Mouse (Mus musculus): ENCODE results near the gene Gm43302. TPM values are rescaled to one million over a fixed set of nuclear protein-coding genes. Genes with fewer than 3 reads are reported as not detected.
"Not testable (repeated sequence)": the region's sequence is repeated elsewhere in the genome, so short reads cannot be mapped to it uniquely, and the experiment has no call there.

The Gm43302 gene
- not detected in 2 replicates for polyA plus RNA-seq (2016; fragmentation: Nextera tagmentation; extraction: Ambion mirVana)

DNA sequence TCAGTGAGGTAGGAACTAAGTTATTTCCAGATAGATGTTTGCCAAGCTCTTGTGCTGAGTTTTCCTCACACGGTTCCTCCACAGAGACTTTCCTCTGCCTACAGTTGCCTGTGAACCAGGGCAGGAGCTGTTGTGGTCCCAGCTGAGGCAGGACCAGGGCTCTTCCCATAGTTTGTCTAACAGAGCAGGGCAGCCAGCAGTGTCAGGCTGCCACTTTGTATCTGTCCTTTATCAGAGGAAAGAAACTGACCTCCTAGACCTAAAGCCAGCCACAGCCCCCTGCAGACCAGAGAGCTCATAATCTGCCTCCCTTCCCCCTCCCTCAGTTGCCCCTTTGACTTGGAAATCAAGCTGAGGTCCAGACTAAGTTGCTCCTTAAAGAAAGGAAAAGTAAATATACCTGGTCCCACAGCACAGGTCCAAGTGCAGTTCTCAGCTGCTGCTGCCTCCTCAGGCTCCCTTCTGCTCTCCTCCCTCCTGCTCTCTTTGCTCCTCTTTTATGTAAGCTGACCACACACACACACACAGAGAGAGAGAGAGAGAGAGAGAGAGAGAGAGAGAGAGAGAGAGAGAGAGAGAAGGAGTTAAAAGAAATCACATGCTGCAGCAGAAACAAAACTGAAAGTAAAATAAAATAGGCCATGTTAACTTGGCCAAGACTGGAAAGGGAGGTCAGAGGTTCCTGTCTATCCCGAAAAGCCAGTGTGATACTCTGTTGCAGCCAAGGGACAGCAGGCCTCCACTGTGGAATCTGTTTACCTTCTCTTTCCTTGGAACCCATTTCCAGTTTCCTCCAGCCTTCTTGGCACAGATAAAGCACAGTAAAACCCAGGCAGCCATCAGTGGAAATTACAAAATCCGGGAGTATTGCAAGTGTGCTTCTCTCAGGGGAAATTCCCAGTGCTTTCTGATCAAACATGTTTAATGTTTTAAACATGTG is at the start of gene Gm43302, which contains the start of gene Gbp6:
Gene Gm43302, minus strand, starts transcription at position 470 of the 940 bp plus-strand sequence.
Gene Gbp6, minus strand, starts transcription at position 473 of the 940 bp plus-strand sequence.
- not testable (repeated sequence) for H3K27me3 ChIP-seq (ENCODE audit: insufficient read depth, poor library complexity, severe bottlenecking); H3K9me3 ChIP-seq; DNase-seq (ENCODE audit: low spot score); H3K4me1 ChIP-seq (replicated peaks); H3K4me3 ChIP-seq; H3K36me3 ChIP-seq
- 53% methylated on average over 3 of the region's 3 CpGs for WGBS
- H3K27ac ChIP-seq: peak within 1 kb of the TSS; percentile 12; the same call in 1 of the 2 replicates

DNA sequence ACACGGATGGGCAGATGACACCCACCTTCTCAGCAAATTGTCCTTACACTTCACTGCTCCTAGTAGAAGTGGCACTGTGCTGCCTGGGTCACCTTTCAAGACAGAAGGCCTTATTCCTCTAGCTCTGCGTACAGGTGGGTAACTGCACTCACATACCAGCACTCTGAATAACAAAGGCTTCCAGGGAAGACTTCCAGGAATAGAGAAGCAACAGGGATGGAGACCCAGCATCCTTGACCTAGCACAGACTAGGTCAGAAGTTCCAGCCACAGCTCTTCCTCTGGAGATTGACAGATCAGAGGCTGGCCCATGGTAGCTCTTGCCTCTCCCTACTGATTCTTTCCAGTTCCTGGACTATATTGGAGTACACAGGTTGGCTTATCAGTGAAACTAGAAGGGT is 47.8 kb upstream of the Gm43302 start:
- DNase-seq (ENCODE audit: low spot score): no peak
- Histone ChIP-seq H3K4me3 (no peak overlapping the region), H3K27me3 (ENCODE audit: insufficient read depth, poor library complexity, severe bottlenecking) (no peaks in the 10 kb centered on the region), H3K27ac (no peak overlapping the region), H3K9me3 (0 out of 2 replicates have a peak, but pooled peaks cover 3% of the 10 kb centered on the region), H3K4me1 (replicated peaks) (no peaks in the 10 kb centered on the region), H3K36me3 (no peaks in the 10 kb centered on the region)
- whole genome bisulfite sequencing: 79% methylated on average over 2 of the region's 2 CpGs

DNA sequence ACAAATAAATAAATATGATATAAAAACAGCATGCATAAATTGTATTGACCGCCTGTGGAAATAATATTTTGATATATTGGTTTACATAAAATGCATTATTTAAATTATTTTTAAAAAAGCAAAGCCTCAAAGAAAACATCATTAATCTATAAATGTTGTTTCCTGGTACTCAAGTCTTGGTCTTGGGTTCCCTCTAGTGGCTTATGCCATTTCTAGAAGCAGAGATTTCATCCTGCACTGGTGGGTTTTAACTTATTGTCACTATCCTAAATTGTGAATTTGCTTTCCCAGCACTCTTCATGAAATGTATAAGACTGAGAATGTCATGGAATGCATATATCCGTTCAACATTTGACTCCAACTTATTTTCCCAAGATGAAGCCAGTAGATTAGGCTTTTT is 29.0 kb upstream of the Gm43302 start:
- Histone ChIP-seq H3K27me3 (ENCODE audit: insufficient read depth, poor library complexity, severe bottlenecking) (no peaks in the 10 kb centered on the region), H3K4me3 (no peak overlapping the region), H3K4me1 (replicated peaks) (no peaks in the 10 kb centered on the region), H3K27ac (no peak overlapping the region), H3K9me3 (no peaks in the 10 kb centered on the region), H3K36me3 (no peaks in the 10 kb centered on the region)
- WGBS: 74% methylated on average over 2 of the region's 2 CpGs
- no peak for DNase-seq (ENCODE audit: low spot score)

DNA sequence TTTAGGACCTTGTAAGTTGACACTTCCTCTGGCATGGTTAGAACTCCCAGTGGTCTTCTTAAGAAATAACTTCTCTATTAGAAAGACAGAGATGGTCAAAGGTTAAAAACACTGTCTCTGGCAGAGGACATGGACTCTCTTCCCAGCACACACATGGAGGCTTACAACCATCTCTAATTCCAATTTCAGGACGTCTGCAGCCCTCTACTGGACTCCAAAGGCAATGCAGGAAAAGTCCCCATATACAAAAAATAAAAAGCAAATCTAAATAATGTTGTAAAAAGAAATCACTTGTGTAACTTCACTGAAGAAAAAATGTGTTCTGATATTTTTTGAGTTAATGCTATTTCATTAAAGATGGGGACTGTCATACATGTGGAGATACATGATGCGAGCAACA is 17.4 kb upstream of the Gm43302 start:
- Histone ChIP-seq H3K4me3 (no peak overlapping the region), H3K27ac (no peak overlapping the region), H3K4me1 (replicated peaks) (no peaks in the 10 kb centered on the region), H3K36me3 (no peaks in the 10 kb centered on the region), H3K9me3 (peaks cover 6% of the 10 kb centered on the region; the same call in 1 of the 2 replicates), H3K27me3 (ENCODE audit: insufficient read depth, poor library complexity, severe bottlenecking) (no peaks in the 10 kb centered on the region)
- 80% methylated on average over 2 of the region's 2 CpGs for WGBS
- no peak for DNase-seq (ENCODE audit: low spot score)

DNA sequence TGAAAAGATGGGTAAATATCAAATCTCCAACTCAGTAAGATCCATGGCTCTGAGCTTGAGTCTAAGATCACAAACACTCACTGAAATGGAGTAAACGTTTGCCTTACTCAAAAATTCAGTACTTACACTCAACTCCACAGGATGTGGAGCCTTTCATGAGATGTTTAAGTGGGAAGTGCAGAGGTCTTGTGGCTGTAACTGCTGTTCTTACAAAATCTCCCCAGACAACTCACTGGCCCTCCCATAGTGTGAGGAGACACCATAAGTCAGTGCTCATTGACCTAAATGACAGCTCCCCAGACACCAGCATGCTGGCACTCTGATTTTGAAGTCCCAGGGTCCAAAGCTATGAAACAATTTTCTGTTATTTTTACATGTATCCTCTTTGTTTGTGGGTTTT is 15.7 kb upstream of the Gm43302 start:
- not testable (repeated sequence) for H3K9me3 ChIP-seq; DNase-seq (ENCODE audit: low spot score); H3K27ac ChIP-seq; H3K4me3 ChIP-seq; H3K4me1 ChIP-seq (replicated peaks); H3K36me3 ChIP-seq; H3K27me3 ChIP-seq (ENCODE audit: insufficient read depth, poor library complexity, severe bottlenecking)
- WGBS: 68% methylated on average over 1 of the region's 1 CpGs

DNA sequence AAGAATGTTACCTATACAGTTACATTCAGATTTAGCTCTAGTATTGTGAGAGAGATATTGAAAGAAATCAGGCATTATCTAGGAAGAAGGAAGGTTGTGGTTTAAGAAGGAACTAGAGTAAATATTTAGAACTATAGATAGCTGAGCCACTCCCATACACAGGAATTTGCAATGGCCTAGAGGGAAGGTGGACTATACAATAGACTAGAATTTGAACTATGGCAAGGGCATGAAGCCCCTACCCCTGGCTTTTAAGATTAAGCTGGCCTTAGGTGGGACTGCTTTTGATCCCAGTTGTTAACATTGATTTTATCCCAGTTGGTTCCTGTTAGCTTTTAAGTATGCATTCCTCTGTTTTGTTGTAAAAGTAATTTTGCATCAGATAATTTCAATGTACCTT is 13.5 kb upstream of the Gm43302 start:
- not testable (repeated sequence) for H3K27ac ChIP-seq; H3K36me3 ChIP-seq; H3K4me3 ChIP-seq; H3K4me1 ChIP-seq (replicated peaks); DNase-seq (ENCODE audit: low spot score); H3K9me3 ChIP-seq; H3K27me3 ChIP-seq (ENCODE audit: insufficient read depth, poor library complexity, severe bottlenecking)

DNA sequence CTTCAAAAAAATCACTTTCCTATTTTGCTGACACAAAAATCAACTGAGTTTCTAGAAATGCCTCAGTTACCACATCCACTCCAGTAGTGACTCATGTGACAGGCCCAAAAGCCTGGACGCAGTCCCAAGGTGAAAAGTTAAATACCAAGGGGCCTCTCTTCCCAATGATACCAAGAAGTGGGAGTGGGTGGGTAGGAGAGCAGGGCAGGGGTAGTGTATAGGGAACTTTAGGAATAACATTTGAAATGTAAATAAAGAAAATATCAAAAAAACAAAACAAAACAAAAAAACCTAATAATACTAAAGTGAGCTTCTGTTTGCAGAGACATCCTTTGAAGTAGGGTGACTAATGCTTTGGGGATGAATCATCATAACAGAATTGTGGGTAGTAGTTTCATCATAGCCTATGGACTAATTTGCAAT is 12.7 kb upstream of the Gm43302 start:
- DNase-seq (ENCODE audit: low spot score): no peak
- WGBS: 91% methylated on average over 1 of the region's 1 CpGs
- Histone ChIP-seq H3K27me3 (ENCODE audit: insufficient read depth, poor library complexity, severe bottlenecking) (no peaks in the 10 kb centered on the region), H3K4me3 (no peak overlapping the region), H3K9me3 (peaks cover 6% of the 10 kb centered on the region; the same call in 1 of the 2 replicates), H3K4me1 (replicated peaks) (no peaks in the 10 kb centered on the region), H3K36me3 (no peaks in the 10 kb centered on the region), H3K27ac (no peak overlapping the region)

DNA sequence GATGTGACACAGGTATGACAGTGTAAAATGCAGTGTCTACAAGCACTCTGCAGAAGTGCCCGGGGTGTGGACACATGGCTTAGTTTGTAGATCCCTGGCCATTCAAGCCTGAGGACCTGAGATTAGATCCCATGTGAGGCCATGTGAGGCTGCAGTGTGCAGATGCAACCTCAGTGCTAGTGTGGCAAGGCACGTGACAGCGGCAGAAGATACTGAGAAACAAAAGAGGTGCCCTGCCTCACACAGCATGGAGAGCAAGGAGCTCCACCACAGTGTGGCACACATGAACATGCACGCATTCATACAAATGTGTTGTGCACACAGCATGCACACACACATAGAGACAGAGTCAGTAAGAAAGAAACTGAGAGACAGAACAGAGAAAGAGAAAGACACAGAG is 12.2 kb upstream of the Gm43302 start:
- H3K4me1 ChIP-seq (replicated peaks): not testable (repeated sequence)

DNA sequence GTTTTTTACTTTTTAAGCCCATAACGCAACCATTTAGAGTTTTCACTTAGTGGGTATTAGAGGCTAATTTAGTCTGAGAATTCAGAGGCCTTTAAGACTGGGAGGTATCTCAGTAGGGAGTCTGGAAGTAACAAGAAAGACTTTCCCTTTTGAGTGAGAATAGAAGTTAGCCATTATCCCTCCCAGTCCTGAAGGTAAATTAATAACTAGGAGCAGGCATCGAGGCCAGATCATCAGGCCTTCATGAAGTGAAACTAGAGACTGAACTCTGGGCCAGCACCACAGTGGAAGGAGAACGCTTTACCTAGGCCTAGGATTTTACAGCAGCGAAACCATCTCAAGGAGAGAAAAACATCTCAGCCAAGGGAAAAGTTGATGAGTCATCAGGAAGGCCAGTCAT is 8.5 kb upstream of the Gm43302 start:
- no peak for DNase-seq (ENCODE audit: low spot score)
- no peaks in the 10 kb centered on the region for H3K36me3 ChIP-seq
- no peaks in the 10 kb centered on the region for H3K9me3 ChIP-seq
- no peaks in the 10 kb centered on the region for H3K4me1 ChIP-seq (replicated peaks)
- H3K4me3 ChIP-seq: no peak overlapping the region
- no peak overlapping the region for H3K27ac ChIP-seq
- no peaks in the 10 kb centered on the region for H3K27me3 ChIP-seq (ENCODE audit: insufficient read depth, poor library complexity, severe bottlenecking)
- 84% methylated on average over 4 of the region's 4 CpGs for WGBS

More for the DNA sequence above, 12.2 kb upstream of the Gm43302 start:
- H3K27me3 ChIP-seq (ENCODE audit: insufficient read depth, poor library complexity, severe bottlenecking); H3K4me3 ChIP-seq; H3K36me3 ChIP-seq; H3K9me3 ChIP-seq; DNase-seq (ENCODE audit: low spot score); H3K27ac ChIP-seq: not testable (repeated sequence)
- WGBS: 92% methylated on average over 4 of the region's 4 CpGs

DNA sequence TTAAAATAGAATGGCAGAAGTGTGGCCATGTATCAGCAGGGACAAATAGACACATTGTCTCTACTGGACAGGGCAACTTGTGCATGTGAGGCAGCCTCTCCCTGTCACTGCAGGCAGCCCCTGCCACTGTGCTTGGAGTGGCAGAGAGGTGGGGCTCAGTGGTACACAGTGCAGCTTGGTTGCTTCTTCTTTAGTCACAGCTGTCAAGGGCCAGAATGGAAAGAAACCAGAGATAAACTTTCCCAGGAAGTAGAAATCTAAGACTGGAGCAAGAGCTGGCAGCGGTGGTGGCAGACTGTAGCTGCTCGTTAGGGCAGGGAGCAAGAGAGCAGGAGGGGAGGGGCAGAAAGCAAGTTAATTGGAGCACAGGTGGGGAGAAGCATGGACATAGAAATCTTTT is 8.0 kb upstream of the Gm43302 start:
- Histone ChIP-seq H3K27ac (no peak overlapping the region), H3K36me3 (no peaks in the 10 kb centered on the region), H3K27me3 (ENCODE audit: insufficient read depth, poor library complexity, severe bottlenecking) (no peaks in the 10 kb centered on the region), H3K9me3 (no peaks in the 10 kb centered on the region), H3K4me1 (replicated peaks) (no peaks in the 10 kb centered on the region), H3K4me3 (no peak overlapping the region)
- WGBS: 48% methylated on average over 2 of the region's 2 CpGs
- no peak for DNase-seq (ENCODE audit: low spot score)

DNA sequence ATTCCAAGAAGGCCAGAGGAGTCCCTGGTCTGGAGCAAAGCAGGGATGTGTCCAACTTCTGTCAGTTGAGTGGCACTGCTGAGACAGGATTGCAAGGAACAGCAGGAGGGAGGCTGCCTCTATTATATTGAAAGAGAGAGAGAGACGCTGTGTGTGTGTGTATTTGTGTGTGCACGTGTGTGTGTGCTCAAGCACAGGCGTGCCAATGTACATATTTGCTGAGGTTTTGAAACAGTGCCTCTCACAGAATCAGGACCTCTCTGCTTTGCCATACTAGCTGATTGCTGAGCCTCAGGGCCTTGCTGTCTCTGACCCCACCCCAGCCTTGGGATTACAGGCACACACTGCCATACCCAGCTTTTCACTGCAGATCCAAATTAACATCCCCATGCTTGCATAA is 2.3 kb upstream of the Gm43302 start:
- WGBS: 81% methylated on average over 3 of the region's 3 CpGs

DNA sequence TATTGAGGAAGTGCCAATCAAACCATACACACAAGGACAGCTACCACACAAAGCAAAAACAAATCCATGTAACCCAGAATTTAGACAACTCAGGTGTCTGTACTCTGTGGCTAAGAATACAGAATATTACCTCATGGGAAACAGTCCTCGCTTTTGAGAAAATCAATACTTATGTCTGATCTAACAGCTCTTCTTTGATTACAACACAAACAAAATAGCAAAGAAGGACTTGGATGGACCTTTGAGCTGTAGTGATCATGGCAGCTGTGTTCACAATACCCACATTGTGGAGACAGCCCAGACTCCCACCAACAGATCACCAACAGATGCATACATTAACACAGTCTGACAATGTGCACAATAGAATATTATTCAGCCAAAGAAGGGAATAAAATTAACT is 1.0 kb downstream of the Gm43302 start:
- Histone ChIP-seq H3K36me3 (no peaks in the 10 kb centered on the region), H3K9me3 (no peaks in the 10 kb centered on the region), H3K27me3 (ENCODE audit: insufficient read depth, poor library complexity, severe bottlenecking) (no peaks in the 10 kb centered on the region), H3K27ac (no peak overlapping the region), H3K4me3 (no peak overlapping the region), H3K4me1 (replicated peaks) (peaks cover 3% of the 10 kb centered on the region; the same call in 1 of the 2 replicates)
- WGBS: 88% methylated on average over 1 of the region's 1 CpGs
- DNase-seq (ENCODE audit: low spot score): no peak

More for the DNA sequence above, 2.3 kb upstream of the Gm43302 start:
- Histone ChIP-seq H3K9me3 (no peaks in the 10 kb centered on the region), H3K36me3 (no peaks in the 10 kb centered on the region), H3K4me3 (no peak overlapping the region), H3K4me1 (replicated peaks) (peaks cover 3% of the 10 kb centered on the region; the same call in 1 of the 2 replicates), H3K27me3 (ENCODE audit: insufficient read depth, poor library complexity, severe bottlenecking) (no peaks in the 10 kb centered on the region), H3K27ac (no peak overlapping the region)
- DNase-seq (ENCODE audit: low spot score): no peak

DNA sequence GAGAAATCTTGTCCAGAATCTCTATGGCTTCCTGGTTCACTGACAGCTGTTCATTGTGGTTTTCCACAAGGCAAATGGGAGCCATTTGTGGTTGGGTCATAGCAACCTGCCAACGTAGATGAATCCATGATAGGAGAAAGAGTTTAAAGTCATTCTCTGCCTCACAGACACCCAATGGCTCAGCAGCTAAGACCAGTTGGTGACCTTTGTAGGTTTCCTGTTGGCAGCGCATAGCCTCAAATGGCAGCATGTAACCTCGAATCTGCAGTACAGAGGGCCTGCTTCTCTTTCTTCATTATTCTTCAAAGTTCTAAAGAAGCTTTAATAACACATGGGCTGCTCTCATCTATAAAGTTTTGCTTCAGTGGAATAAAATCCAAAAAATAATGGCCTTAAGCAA is 2.6 kb downstream of the Gm43302 start:
- H3K27ac ChIP-seq; DNase-seq (ENCODE audit: low spot score); H3K4me3 ChIP-seq; H3K27me3 ChIP-seq (ENCODE audit: insufficient read depth, poor library complexity, severe bottlenecking); H3K4me1 ChIP-seq (replicated peaks); H3K36me3 ChIP-seq; H3K9me3 ChIP-seq: not testable (repeated sequence)
- WGBS: 93% methylated on average over 3 of the region's 3 CpGs

Data from hindbrain, embryonic 10.5 days (tissue).